Mouse (Mus musculus) forebrain, postnatal 0 days (tissue): Measurements from ENCODE around the gene Babam2. TPM values are rescaled to one million over a fixed set of nuclear protein-coding genes. Genes with fewer than 3 reads are reported as not detected.

ENCODE experiments used
- ATAC-seq: fragments of 200-750 bp; cut with Nextera tagmentation; 2 replicates; pipeline ENCODE4 v1.8.0; 2017; ENCODE audit warnings: mild to moderate bottlenecking, moderate library complexity
- DNase-seq: peaks from one replicate; pipeline ENCODE4 v3.0.0-alpha.2; 2015
- H3K27ac ChIP-seq: fragments of 300-500 bp; sonication (generic); 2 replicates; pipeline ENCODE4 v1.5.1; 2014; ENCODE audit warnings: low read depth, mild to moderate bottlenecking, antibody characterized with exemption, low read length, moderate library complexity, mixed read lengths
- H3K27me3 ChIP-seq: fragments of 300-500 bp; sonication (generic); 2 replicates; pipeline ENCODE4 v1.6.1; 2014; ENCODE audit warnings: mild to moderate bottlenecking, low read length, mixed read lengths; ENCODE audit not compliant: insufficient read depth
- H3K36me3 ChIP-seq: fragments of 300-500 bp; sonication (generic); 2 replicates; pipeline ENCODE4 v1.6.1; 2014; ENCODE audit warnings: mild to moderate bottlenecking, moderate library complexity; ENCODE audit not compliant: insufficient read depth
- H3K4me1 ChIP-seq: fragments of 300-500 bp; sonication (generic); 2 replicates; pipeline ENCODE4 v1.6.1; 2014; ENCODE audit warnings: antibody characterized with exemption; ENCODE audit not compliant: insufficient read depth
- H3K4me2 ChIP-seq: fragments of 300-500 bp; sonication (generic); 2 replicates; pipeline ENCODE4 v1.6.1; 2014; ENCODE audit warnings: low read depth, mild to moderate bottlenecking, moderate library complexity
- H3K4me3 ChIP-seq: fragments of 300-500 bp; sonication (generic); 2 replicates; pipeline ENCODE4 v1.5.1; 2014; ENCODE audit warnings: low read depth, low read length, mixed read lengths
- H3K9ac ChIP-seq: fragments of 300-500 bp; sonication (generic); 2 replicates; pipeline ENCODE4 v1.6.1; 2014; ENCODE audit warnings: mild to moderate bottlenecking
- H3K9me3 ChIP-seq: fragments of 300-500 bp; sonication (generic); 2 replicates; pipeline ENCODE4 v1.6.1; 2016; ENCODE audit warnings: low read length
- CTCF ChIP-seq: sonication (generic); IDR thresholded peaks from 2 replicates; pipeline ENCODE4 v1.5.1; 2016; ENCODE audit warnings: antibody characterized with exemption, control low read depth, low read depth
- WGBS: fragments of 180-500 bp; shearing (Covaris S2); extraction: QIAGEN DNeasy Blood & Tissue Kit; methylation state at CpG from one replicate; pipeline ENCODE4 v1.1.7; 2014; 5-methylcytosine and 5-hydroxymethylcytosine counted together
- polyA plus RNA-seq: library from polyadenylated mRNA; unstranded; fragments of >200 nt; fragmentation: Nextera tagmentation; extraction: Ambion mirVana; gene quantifications from 2 replicates; pipeline ENCODE4 v1.2.1, GENCODE M21; 2015
- total RNA-seq: library from RNA; depleted of rRNA; stranded (reverse); fragments of >200 nt; gene quantifications from 2 replicates; pipeline ENCODE4 v1.2.3, GENCODE M21; 2014

Gene Babam2
- total and polyA plus RNA-seq, 2 experiments from 2014 or later = 42.7 to 61.5 TPM

DNA sequence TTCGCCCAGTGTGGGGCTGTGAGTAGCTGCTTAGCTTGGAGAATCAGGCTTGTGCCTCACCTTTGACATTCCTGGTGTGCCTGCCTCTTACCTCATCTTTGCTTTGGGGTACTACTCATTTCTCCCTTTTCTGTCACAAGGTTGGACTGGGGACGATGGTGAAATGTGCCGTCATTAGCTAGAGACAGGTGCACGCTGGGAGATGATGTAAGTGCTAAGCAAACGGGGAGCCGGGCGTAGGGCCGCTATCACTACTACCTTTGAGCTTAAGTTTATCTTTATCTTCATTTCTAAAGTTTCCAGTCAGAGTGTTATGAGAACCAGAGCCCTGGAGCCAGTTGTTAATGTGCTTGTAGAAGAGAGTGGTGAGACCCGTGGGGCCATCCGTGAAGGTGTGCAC lies 131.3 kb downstream of the Babam2 start:
- H3K4me3 ChIP-seq = no peak overlapping the region
- H3K27ac ChIP-seq = no peak overlapping the region
- TF ChIP-seq CTCF = no peak
- DNase-seq (no peak), ATAC-seq (no peak)
- no peaks in the 10 kb centered on the region for H3K27me3 ChIP-seq
- no peaks in the 10 kb centered on the region for H3K9me3 ChIP-seq
- no peaks in the 10 kb centered on the region for H3K36me3 ChIP-seq
- WGBS = 95% methylated on average over 10 of the region's 10 CpGs
- no peak overlapping the region for H3K4me2 ChIP-seq
- H3K9ac ChIP-seq = no peak overlapping the region
- no peaks in the 10 kb centered on the region for H3K4me1 ChIP-seq

DNA sequence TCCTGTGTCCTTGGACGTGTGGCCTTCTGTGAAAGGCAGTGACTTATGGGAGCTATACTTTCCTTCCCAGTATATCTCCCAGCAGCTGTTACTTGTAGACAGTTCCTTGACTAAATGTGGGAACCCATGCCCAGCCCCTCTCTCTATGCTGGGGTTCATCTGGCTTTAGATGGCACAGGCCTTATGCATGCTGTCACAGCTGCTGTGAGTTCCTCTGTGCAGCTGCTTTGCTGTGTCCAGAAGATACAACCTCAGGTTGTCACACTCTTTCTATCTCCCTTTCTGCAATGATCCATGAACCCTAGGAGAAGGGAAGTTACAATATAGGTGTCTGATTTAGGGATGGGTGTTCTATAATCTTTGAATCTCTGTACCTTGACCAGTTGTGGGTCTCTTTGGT lies 132.1 kb downstream of the Babam2 start:
- no peaks in the 10 kb centered on the region for H3K27me3 ChIP-seq
- H3K27ac ChIP-seq = no peak overlapping the region
- ATAC-seq (no peak), DNase-seq (no peak)
- 85% methylated on average over 1 of the region's 1 CpGs for WGBS
- no peaks in the 10 kb centered on the region for H3K9me3 ChIP-seq
- TF ChIP-seq CTCF = no peak
- no peak overlapping the region for H3K9ac ChIP-seq
- H3K36me3 ChIP-seq = no peaks in the 10 kb centered on the region
- no peak overlapping the region for H3K4me3 ChIP-seq
- H3K4me2 ChIP-seq = no peak overlapping the region
- H3K4me1 ChIP-seq = no peaks in the 10 kb centered on the region

DNA sequence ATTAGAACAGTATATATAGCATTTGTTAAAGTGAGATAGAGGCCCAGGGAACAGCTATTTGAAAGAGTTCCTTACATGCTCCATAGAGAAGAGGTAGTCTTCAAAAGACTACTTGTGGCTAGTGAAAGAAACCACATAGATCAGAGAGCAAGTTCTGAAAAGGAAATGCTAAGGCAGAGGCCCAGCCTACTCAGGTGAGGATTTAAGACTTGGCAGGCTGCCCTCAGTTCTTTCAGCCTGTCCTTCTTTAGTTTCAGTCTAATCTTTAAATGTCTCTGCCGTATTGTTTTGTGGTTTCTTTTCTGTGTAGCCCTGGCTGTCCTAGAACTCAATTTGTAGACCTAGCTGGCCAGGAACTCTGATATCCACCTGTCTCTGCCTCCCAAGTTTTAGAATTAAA lies 134.1 kb downstream of the Babam2 start:
- Histone ChIP-seq H3K4me1 (no peaks in the 10 kb centered on the region), H3K9ac (no peak overlapping the region), H3K4me3 (no peak overlapping the region), H3K27me3 (no peaks in the 10 kb centered on the region), H3K4me2 (no peak overlapping the region), H3K36me3 (no peaks in the 10 kb centered on the region), H3K9me3 (no peaks in the 10 kb centered on the region), H3K27ac (no peak overlapping the region)
- no peak for DNase-seq
- WGBS = 47% methylated on average over 1 of the region's 1 CpGs
- no peak for ATAC-seq
- TF ChIP-seq CTCF = no peak

DNA sequence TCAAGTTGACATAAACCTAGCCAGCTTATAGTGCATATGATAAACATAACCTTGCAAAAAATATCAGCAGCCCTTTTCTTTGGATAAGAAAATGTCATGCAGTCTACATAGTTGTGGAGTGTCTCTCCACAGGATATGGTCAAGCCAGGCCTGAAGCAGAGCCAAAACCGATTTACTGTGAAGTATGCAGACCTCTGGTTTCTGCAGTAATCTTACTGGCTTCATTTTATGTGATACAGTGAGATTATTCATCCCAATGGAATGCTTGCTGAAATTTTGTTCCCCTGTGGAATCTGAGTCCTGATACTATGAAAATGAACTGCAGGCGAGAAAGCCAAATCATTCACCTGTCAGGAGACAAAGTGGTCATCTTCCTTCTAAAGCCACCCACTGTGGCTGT lies 138.2 kb downstream of the Babam2 start:
- Histone ChIP-seq H3K4me3 (no peak overlapping the region), H3K27ac (no peak overlapping the region), H3K4me1 (no peaks in the 10 kb centered on the region), H3K9ac (no peak overlapping the region), H3K4me2 (no peak overlapping the region), H3K9me3 (no peaks in the 10 kb centered on the region), H3K27me3 (no peaks in the 10 kb centered on the region), H3K36me3 (no peaks in the 10 kb centered on the region)
- TF ChIP-seq CTCF = no peak
- WGBS = 94% methylated on average over 2 of the region's 2 CpGs
- ATAC-seq (no peak), DNase-seq (no peak)

DNA sequence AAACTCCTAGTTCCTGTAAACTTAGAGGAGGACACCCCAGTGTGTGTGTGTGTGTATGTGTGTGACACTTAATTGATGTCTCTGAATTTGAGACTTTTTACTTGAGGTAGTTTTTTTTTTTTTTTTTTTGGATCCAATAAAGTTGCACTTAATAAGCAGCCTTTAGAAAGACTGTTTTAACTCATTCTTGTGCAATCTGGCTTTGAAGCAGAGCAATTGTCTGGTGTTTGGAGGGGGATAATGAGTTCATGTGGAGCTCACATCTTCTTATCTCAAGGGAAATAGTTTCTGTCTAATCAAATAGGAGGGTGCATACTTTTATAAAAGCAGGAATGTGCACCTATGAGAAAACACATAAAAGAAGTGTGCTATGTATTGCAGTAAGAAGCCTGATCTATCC lies 142.5 kb downstream of the Babam2 start:
- Histone ChIP-seq H3K27ac (no peak overlapping the region), H3K4me2 (no peak overlapping the region), H3K9ac (no peak overlapping the region), H3K4me3 (no peak overlapping the region), H3K4me1 (no peaks in the 10 kb centered on the region), H3K36me3 (no peaks in the 10 kb centered on the region), H3K27me3 (no peaks in the 10 kb centered on the region), H3K9me3 (no peaks in the 10 kb centered on the region)
- ATAC-seq (no peak), DNase-seq (no peak)
- no peak for TF ChIP-seq CTCF

DNA sequence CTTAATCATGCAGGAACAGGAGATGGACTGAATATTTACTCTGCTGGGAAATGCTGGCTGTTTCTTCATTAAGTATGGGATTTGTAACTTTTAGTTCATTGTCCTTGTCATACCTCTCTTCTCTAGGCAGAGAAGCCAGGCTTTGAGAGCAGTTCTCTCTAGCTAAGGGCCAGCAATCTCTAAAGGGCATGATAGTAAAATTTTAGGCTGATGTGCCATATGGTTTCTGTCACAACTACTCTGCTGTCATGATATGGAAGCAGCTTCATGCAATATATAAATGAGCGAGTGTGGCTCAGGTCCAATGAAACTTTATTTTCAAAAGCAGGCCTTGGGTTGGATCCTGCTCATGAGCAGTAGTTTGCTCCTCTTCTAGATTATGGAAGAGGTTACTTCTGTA lies 142.9 kb downstream of the Babam2 start:
- 82% methylated on average over 1 of the region's 1 CpGs for WGBS
- no peak for TF ChIP-seq CTCF
- no peak overlapping the region for H3K9ac ChIP-seq

DNA sequence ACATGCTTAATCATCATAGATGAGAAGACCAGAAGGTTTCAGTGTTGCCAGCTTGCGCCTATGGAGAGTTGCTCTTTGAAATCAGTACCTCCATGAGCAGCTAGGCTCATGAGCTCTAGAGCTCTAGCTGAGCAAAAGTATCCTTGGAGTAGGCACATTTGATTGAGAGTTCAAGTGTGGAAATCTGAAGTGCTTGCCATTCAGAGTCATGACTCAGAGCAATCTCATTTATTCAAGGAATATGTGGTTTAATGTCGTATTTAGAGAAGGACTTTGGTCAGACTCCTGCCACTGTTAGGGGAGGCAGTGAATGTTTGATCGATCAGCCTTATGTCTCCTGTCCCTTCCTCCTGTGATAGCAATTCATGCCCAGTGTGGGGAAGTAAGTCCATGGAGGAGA lies 147.4 kb downstream of the Babam2 start:
- Histone ChIP-seq H3K4me3 (no peak overlapping the region), H3K27me3 (no peaks in the 10 kb centered on the region), H3K36me3 (no peaks in the 10 kb centered on the region), H3K4me2 (no peak overlapping the region), H3K9ac (no peak overlapping the region), H3K9me3 (no peaks in the 10 kb centered on the region), H3K27ac (no peak overlapping the region), H3K4me1 (no peaks in the 10 kb centered on the region)
- ATAC-seq (no peak), DNase-seq (no peak)
- no peak for TF ChIP-seq CTCF
- 90% methylated on average over 3 of the region's 3 CpGs for WGBS

More for the DNA sequence above, 142.9 kb downstream of the Babam2 start:
- Histone ChIP-seq H3K9me3 (no peaks in the 10 kb centered on the region), H3K4me1 (no peaks in the 10 kb centered on the region), H3K27me3 (no peaks in the 10 kb centered on the region), H3K4me3 (no peak overlapping the region), H3K27ac (no peak overlapping the region), H3K36me3 (no peaks in the 10 kb centered on the region), H3K4me2 (no peak overlapping the region)
- ATAC-seq (no peak), DNase-seq (no peak)

DNA sequence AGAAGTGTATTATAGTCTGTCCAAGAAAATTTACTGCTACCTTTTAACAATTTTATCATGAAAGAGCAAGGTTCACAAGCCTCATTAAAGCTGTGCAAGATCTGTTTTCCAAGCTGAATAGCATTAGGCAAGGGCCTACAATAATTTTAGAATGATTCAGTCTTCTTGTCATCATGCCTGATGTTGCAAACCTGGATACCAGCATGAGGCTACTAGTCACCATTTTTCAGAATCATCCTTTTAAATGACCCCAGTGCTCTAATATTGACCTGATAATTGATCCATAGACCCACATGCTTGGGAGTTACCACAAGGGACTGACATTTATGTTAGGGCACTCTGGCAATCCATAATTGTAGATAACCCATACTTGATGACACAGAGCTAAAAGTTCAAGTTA lies 149.5 kb downstream of the Babam2 start:
- no peak overlapping the region for H3K4me3 ChIP-seq
- ATAC-seq = no peak
- no peaks in the 10 kb centered on the region for H3K27me3 ChIP-seq
- H3K27ac ChIP-seq = no peak overlapping the region
- no peak for DNase-seq
- H3K4me2 ChIP-seq = no peak overlapping the region
- no peaks in the 10 kb centered on the region for H3K4me1 ChIP-seq
- no peaks in the 10 kb centered on the region for H3K9me3 ChIP-seq
- H3K36me3 ChIP-seq = no peaks in the 10 kb centered on the region
- no peak overlapping the region for H3K9ac ChIP-seq
- no peak for TF ChIP-seq CTCF
